Mouse (Mus musculus) MEL (cell line): ENCODE data around the gene Lonrf2.

Source experiments
- CTCF ChIP-seq, 3 experiments: IDR thresholded peaks in 2 of 3; conservative IDR thresholded peaks in 1 of 3; 2 replicates each; pipeline ENCODE4 v1.5.1; 2011 to 2012; ENCODE audit warnings: low read length in 3 of 3, low read depth in 2 of 3, mild to moderate bottlenecking in 2 of 3, improper control_type of control experiment in 1 of 3, inconsistent platforms in 1 of 3, mixed read lengths in 1 of 3, moderate library complexity in 1 of 3; ENCODE audit not compliant: control insufficient read depth in 1 of 3, insufficient read depth in 1 of 3, poor library complexity in 1 of 3, severe bottlenecking in 1 of 3
- EP300 ChIP-seq, 2 experiments: IDR thresholded peaks; 2 replicates each; pipeline ENCODE4 v1.6.1; 2011; ENCODE audit warnings: improper control_type of control experiment in 2 of 2, low read length in 2 of 2, low read depth in 1 of 2, mild to moderate bottlenecking in 1 of 2
- HCFC1 ChIP-seq: IDR thresholded peaks from 2 replicates; pipeline ENCODE4 v1.6.1; 2012; ENCODE audit warnings: low read depth, mild to moderate bottlenecking, inconsistent platforms, low read length, improper control_type of control experiment, moderate library complexity
- NRF1 ChIP-seq: IDR thresholded peaks from 2 replicates; pipeline ENCODE4 v1.6.1; 2014; ENCODE audit warnings: low read depth, mild to moderate bottlenecking, inconsistent platforms, low read length, improper control_type of control experiment, moderate library complexity; ENCODE audit not compliant: poor library complexity, insufficient read depth, severe bottlenecking
- POLR2A ChIP-seq, 2 experiments: IDR thresholded peaks; 2 replicates each; pipeline ENCODE4 v1.6.1; 2011 to 2012; ENCODE audit warnings: low read length in 2 of 2, mild to moderate bottlenecking in 2 of 2, control low read depth in 1 of 2, improper control_type of control experiment in 1 of 2, low read depth in 1 of 2, moderate library complexity in 1 of 2; ENCODE audit not compliant: control insufficient read depth in 1 of 2, insufficient read depth in 1 of 2, poor library complexity in 1 of 2
- SIN3A ChIP-seq: IDR thresholded peaks from 2 replicates; pipeline ENCODE4 v1.6.1; 2012; ENCODE audit warnings: low read length, improper control_type of control experiment, inconsistent platforms
- USF1 ChIP-seq: IDR thresholded peaks from 2 replicates; pipeline ENCODE4 v1.6.1; 2014; ENCODE audit warnings: low read depth, mild to moderate bottlenecking, inconsistent platforms, low read length, improper control_type of control experiment, moderate library complexity
- ZNF384 ChIP-seq: IDR thresholded peaks from 2 replicates; pipeline ENCODE4 v1.6.1; 2012; ENCODE audit warnings: low read depth, mild to moderate bottlenecking, inconsistent platforms, low read length, improper control_type of control experiment

DNA sequence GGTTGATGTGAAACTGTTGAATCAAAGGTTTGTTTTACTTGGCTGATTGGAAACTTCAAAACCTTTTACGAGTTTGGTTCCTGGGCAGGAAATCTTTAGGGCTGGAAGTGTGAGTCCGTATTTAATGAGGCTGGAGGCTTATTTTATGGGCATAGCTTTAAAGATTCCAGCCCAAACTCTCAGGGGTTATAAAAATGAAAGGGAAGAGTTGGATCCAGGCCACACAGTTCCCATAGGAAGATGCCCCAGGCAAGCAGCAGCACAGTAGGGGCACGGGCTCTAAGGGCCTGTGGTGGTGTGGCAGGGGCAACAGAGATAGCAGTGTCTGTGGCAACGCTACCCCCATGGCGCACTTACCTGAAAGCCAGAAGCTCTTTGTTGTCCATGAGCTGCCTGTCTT, 29.7 kb upstream of the Lonrf2 start:
- TF ChIP-seq POLR2A (IDR thresholded peaks at IDR 0.05; ENCODE audit: control insufficient read depth in 1 of 2, insufficient read depth in 1 of 2, low read depth in 1 of 2, low read length in 2 of 2, poor library complexity in 1 of 2) (no peak), CTCF (IDR thresholded peaks at IDR 0.05 in 2 of 3, conservative IDR thresholded peaks at IDR 0.05 in 1 of 3; ENCODE audit: control insufficient read depth in 1 of 3, insufficient read depth in 1 of 3, low read depth in 2 of 3, low read length in 3 of 3, poor library complexity in 1 of 3, severe bottlenecking in 1 of 3) (no peak), HCFC1 (no peak), NRF1 (no peak), USF1 (no peak), ZNF384 (no peak), EP300 (IDR thresholded peaks at IDR 0.05; ENCODE audit: low read depth in 1 of 2, low read length in 2 of 2) (no peak), SIN3A (no peak)
